Mouse (Mus musculus): ENCODE measurements around the gene Chic2.

GRCm38 (mm10) chr5:74979586-74979985 is 65.0 kb downstream of the Chic2 start:
- TF ChIP-seq CTCF (IDR thresholded peaks at IDR 0.05; ENCODE audit: borderline replicate concordance, insufficient read depth, low read length), result no peak
- no peak for TF ChIP-seq POLR2A (IDR thresholded peaks at IDR 0.05; ENCODE audit: low read depth, low read length)

Data from embryonic fibroblast, embryonic 13.5 days (primary cell).